In genomic region chr19:26612995-26613394, GRCm38 (mm10) we compare ENCODE assay signal across 9 mouse cellular contexts. TPM values are rescaled to one million over a fixed set of nuclear protein-coding genes. Genes with fewer than 3 reads are reported as not detected.
DNase-seq lines count a peak whose midpoint lies in the region; TF ChIP-seq lines count a peak whose summit lies in the region.
"Had no signal": no experiment of that assay in that cellular context is flagged by ENCODE, and none has a peak within 500 bp of the region (broad histone marks: within the 10 kb centered on the region; RNA-seq: fewer than 3 reads in every experiment).

No protein-coding gene starts in this region.

- H3K4me3 ChIP-seq in layer of hippocampus, adult 2 months, result no peak overlapping the region
- H3K4me3 ChIP-seq: embryonic facial prominence, embryonic 13.5 days had no signal

- H3K27ac ChIP-seq in layer of hippocampus, adult 2 months, result peak overlapping the region; percentile 25; the same call in 1 of the 2 replicates
- H3K27ac ChIP-seq: embryonic facial prominence, embryonic 13.5 days had no signal

- no peak for DNase-seq in layer of hippocampus, adult 2 months (ENCODE audit: low spot score in 2 of 2)
- no peak for DNase-seq in layer of hippocampus, postnatal 25 days (ENCODE audit: extremely low spot score in 1 of 2, low spot score in 1 of 2)
- peak; percentile 37 for DNase-seq in adrenal gland, postnatal 14 days
- DNase-seq in liver, result peak; percentile 60
- DNase-seq in lung, postnatal 25 days (ENCODE audit: low spot score), result peak; percentile 73
- no peak for DNase-seq in frontal cortex, postnatal 14 days (ENCODE audit: low spot score in 2 of 2)
- DNase-seq in left cerebral cortex, postnatal 25 days (ENCODE audit: low spot score in 2 of 2), result no peak
- DNase-seq: cerebellum, adult 8-10 months had no signal

- TF ChIP-seq CTCF in layer of hippocampus, adult 2 months (conservative IDR thresholded peaks at IDR 0.05), result no peak

- intact Hi-C loops in left cerebral cortex, postnatal 25 days (cut with DNase I), result no loop called here

RNA-seq across cellular contexts. Expression of gene Smarca2, which starts 8.1 kb away (rescaled TPM):
- 100 to 1,000 TPM; 204 to 221 TPM for total RNA-seq in layer of hippocampus, adult 2 months (2021)
- 100 to 1,000 TPM; 178 to 184 TPM for total RNA-seq in layer of hippocampus, postnatal 25 days (2021)
- 74.6 and 80.2 TPM in 2 replicates for total RNA-seq in adrenal gland, postnatal 14 days (2021)
- 100 to 1,000 TPM; 254 to 271 TPM for total RNA-seq in left cerebral cortex, postnatal 25 days (2021)

Comparison
In these comparisons a context has a peak if more than half of its experiments do, and no peak if none do; other contexts are left out.
1. DNase-seq: peak in adrenal gland, postnatal 14 days (single experiment), liver (single experiment) and lung, postnatal 25 days (single experiment); none in layer of hippocampus, adult 2 months (0 of 2), layer of hippocampus, postnatal 25 days (0 of 2), frontal cortex, postnatal 14 days (0 of 2) and left cerebral cortex, postnatal 25 days (0 of 2).